Mouse (Mus musculus): ENCODE results near the gene Naaladl2.

GRCm38 (mm10) chr3:23758746-23759145 is 1385.3 kb downstream of the Naaladl2 start:
- TF ChIP-seq CTCF (IDR thresholded peaks at IDR 0.05; ENCODE audit: borderline replicate concordance, insufficient read depth, low read depth, low read length) (no peak), POLR2A (IDR thresholded peaks at IDR 0.05; ENCODE audit: borderline replicate concordance, insufficient read depth, low read length) (no peak)
